Mouse (Mus musculus) lung, adult 2 months (tissue): ENCODE data around the gene Apobec3.

ENCODE experiments used
- CTCF ChIP-seq: fragments of 200-500 bp; IDR thresholded peaks from 2 replicates; pipeline ENCODE4 v1.5.1; 2011; ENCODE audit warnings: mild to moderate bottlenecking, low read length, control low read depth; ENCODE audit not compliant: insufficient read depth
- POLR2A ChIP-seq: fragments of 200-500 bp; IDR thresholded peaks from 2 replicates; pipeline ENCODE4 v1.6.1; 2011; ENCODE audit warnings: low read depth, mild to moderate bottlenecking, control low read depth, low read length, borderline replicate concordance; ENCODE audit errors: extremely low read depth

GRCm38 (mm10) chr15:79891436-79892212 lies at the start of gene Apobec3:
- peak; percentile 87 for TF ChIP-seq CTCF
- peak; percentile 45; the same call in 1 of the 2 replicates for TF ChIP-seq POLR2A
